Mouse (Mus musculus): Measurements from ENCODE around the gene Gpc6. TPM values are rescaled to one million over a fixed set of nuclear protein-coding genes. Genes with fewer than 3 reads are reported as not detected.

Gpc6 gene
- polyA plus RNA-seq, 2 experiments = 26.1 to 39.5 TPM

GRCm38 (mm10) chr14:118009541-118009940 is 1084.4 kb downstream of the Gpc6 start:
- Histone ChIP-seq H3K9ac (ENCODE audit: low read depth, low read length, severe bottlenecking) (no peak overlapping the region), H3K27ac (replicated peaks; ENCODE audit: low read depth, low read length) (no peak overlapping the region), H3K9me3 (ENCODE audit: control insufficient read depth, low read length) (no peaks in the 10 kb centered on the region), H3K27me3 (ENCODE audit: control insufficient read depth, insufficient read depth, low read length) (no peaks in the 10 kb centered on the region), H3K4me3 (replicated peaks; ENCODE audit: low read length) (no peak overlapping the region), H3K4me1 (ENCODE audit: control insufficient read depth, insufficient read depth, low read length) (no peaks in the 10 kb centered on the region), H3K36me3 (ENCODE audit: control insufficient read depth, insufficient read depth, low read length) (no peaks in the 10 kb centered on the region), H3K4me2 (replicated peaks; ENCODE audit: low read depth, low read length, severe bottlenecking) (no peak overlapping the region)
- WGBS = 85% methylated on average over 9 of the region's 9 CpGs
- no peak for TF ChIP-seq POLR2A (IDR thresholded peaks at IDR 0.05; ENCODE audit: borderline replicate concordance, extremely low read depth, insufficient read depth, insufficient read length)
- DNase-seq (ENCODE audit: low spot score) = no peak
- no peak for ATAC-seq (ENCODE audit: low FRiP score, low read depth)

GRCm38 (mm10) chr14:118013237-118013636 is 1088.1 kb downstream of the Gpc6 start:
- 83% methylated on average over 8 of the region's 8 CpGs for WGBS

GRCm38 (mm10) chr14:118019314-118019713 is 1094.2 kb downstream of the Gpc6 start:
- Histone ChIP-seq H3K36me3 (ENCODE audit: control insufficient read depth, insufficient read depth, low read length) (no peaks in the 10 kb centered on the region), H3K9ac (ENCODE audit: low read depth, low read length, severe bottlenecking) (no peak overlapping the region), H3K4me1 (ENCODE audit: control insufficient read depth, insufficient read depth, low read length) (no peaks in the 10 kb centered on the region), H3K4me3 (replicated peaks; ENCODE audit: low read length) (no peak overlapping the region), H3K9me3 (ENCODE audit: control insufficient read depth, low read length) (no peaks in the 10 kb centered on the region), H3K27me3 (ENCODE audit: control insufficient read depth, insufficient read depth, low read length) (no peaks in the 10 kb centered on the region), H3K4me2 (replicated peaks; ENCODE audit: low read depth, low read length, severe bottlenecking) (no peak overlapping the region), H3K27ac (replicated peaks; ENCODE audit: low read depth, low read length) (no peak overlapping the region)
- TF ChIP-seq POLR2A (IDR thresholded peaks at IDR 0.05; ENCODE audit: borderline replicate concordance, extremely low read depth, insufficient read depth, insufficient read length) = no peak
- WGBS = 53% methylated on average over 5 of the region's 5 CpGs
- ATAC-seq (ENCODE audit: low FRiP score, low read depth) = no peak
- no peak for DNase-seq (ENCODE audit: low spot score)

More at GRCm38 (mm10) chr14:118013237-118013636, 1088.1 kb downstream of the Gpc6 start:
- Histone ChIP-seq H3K36me3 (ENCODE audit: control insufficient read depth, insufficient read depth, low read length) (no peaks in the 10 kb centered on the region), H3K4me2 (replicated peaks; ENCODE audit: low read depth, low read length, severe bottlenecking) (no peak overlapping the region), H3K4me3 (replicated peaks; ENCODE audit: low read length) (no peak overlapping the region), H3K27ac (replicated peaks; ENCODE audit: low read depth, low read length) (no peak overlapping the region), H3K27me3 (ENCODE audit: control insufficient read depth, insufficient read depth, low read length) (no peaks in the 10 kb centered on the region), H3K4me1 (ENCODE audit: control insufficient read depth, insufficient read depth, low read length) (no peaks in the 10 kb centered on the region), H3K9ac (ENCODE audit: low read depth, low read length, severe bottlenecking) (no peak overlapping the region), H3K9me3 (ENCODE audit: control insufficient read depth, low read length) (no peaks in the 10 kb centered on the region)
- DNase-seq (ENCODE audit: low spot score) (no peak), ATAC-seq (ENCODE audit: low FRiP score, low read depth) (no peak)
- no peak for TF ChIP-seq POLR2A (IDR thresholded peaks at IDR 0.05; ENCODE audit: borderline replicate concordance, extremely low read depth, insufficient read depth, insufficient read length)

GRCm38 (mm10) chr14:118021867-118022543 is 1096.9 kb downstream of the Gpc6 start:
- no peak overlapping the region for H3K9ac ChIP-seq (ENCODE audit: low read depth, low read length, severe bottlenecking)
- H3K27me3 ChIP-seq (ENCODE audit: control insufficient read depth, insufficient read depth, low read length) = no peaks in the 10 kb centered on the region
- no peak overlapping the region for H3K4me3 ChIP-seq (replicated peaks; ENCODE audit: low read length)
- no peaks in the 10 kb centered on the region for H3K9me3 ChIP-seq (ENCODE audit: control insufficient read depth, low read length)
- 59% methylated on average over 10 of the region's 10 CpGs for WGBS
- no peaks in the 10 kb centered on the region for H3K4me1 ChIP-seq (ENCODE audit: control insufficient read depth, insufficient read depth, low read length)
- no peak for DNase-seq (ENCODE audit: low spot score)
- no peak overlapping the region for H3K4me2 ChIP-seq (replicated peaks; ENCODE audit: low read depth, low read length, severe bottlenecking)
- no peaks in the 10 kb centered on the region for H3K36me3 ChIP-seq (ENCODE audit: control insufficient read depth, insufficient read depth, low read length)
- H3K27ac ChIP-seq (replicated peaks; ENCODE audit: low read depth, low read length) = no peak overlapping the region
- no peak for TF ChIP-seq POLR2A (IDR thresholded peaks at IDR 0.05; ENCODE audit: borderline replicate concordance, extremely low read depth, insufficient read depth, insufficient read length)
- ATAC-seq (ENCODE audit: low FRiP score, low read depth) = no peak

Small RNAs within 50 kb of the gene (microRNA-seq; reads per million reads assigned to microRNA genes)
- not detected for gene Mir6239

Data from limb, embryonic 14.5 days (tissue).